Mouse (Mus musculus) neural tube, embryonic 12.5 days (tissue): ENCODE data around the gene Olfr49. TPM values are rescaled to one million over a fixed set of nuclear protein-coding genes. Genes with fewer than 3 reads are reported as not detected.

Experiments used
- ATAC-seq: fragments of 200-750 bp; cut with Nextera tagmentation; 2 replicates; pipeline ENCODE4 v1.8.0; 2017; ENCODE audit warnings: low read depth, mild to moderate bottlenecking, moderate TSS enrichment, moderate library complexity; ENCODE audit not compliant: low FRiP score
- H3K27ac ChIP-seq: fragments of 300-500 bp; sonication (generic); 2 replicates; pipeline ENCODE4 v1.5.1; 2016
- H3K27me3 ChIP-seq: fragments of 300-500 bp; sonication (generic); replicated peaks from 2 replicates; pipeline ENCODE4 v1.6.1; 2016; ENCODE audit warnings: mild to moderate bottlenecking
- H3K36me3 ChIP-seq: fragments of 300-500 bp; sonication (generic); 2 replicates; pipeline ENCODE4 v1.6.1; 2016; ENCODE audit warnings: mild to moderate bottlenecking
- H3K4me1 ChIP-seq: fragments of 300-500 bp; sonication (generic); 2 replicates; pipeline ENCODE4 v1.6.1; 2016
- H3K4me2 ChIP-seq: fragments of 300-500 bp; sonication (generic); replicated peaks from 2 replicates; pipeline ENCODE4 v1.6.1; 2016; ENCODE audit warnings: mild to moderate bottlenecking
- H3K4me3 ChIP-seq: fragments of 300-500 bp; sonication (generic); 2 replicates; pipeline ENCODE4 v1.5.1; 2016
- H3K9ac ChIP-seq: fragments of 300-500 bp; sonication (generic); 2 replicates; pipeline ENCODE4 v1.6.1; 2016; ENCODE audit warnings: mild to moderate bottlenecking
- H3K9me3 ChIP-seq: fragments of 300-500 bp; sonication (generic); 2 replicates; pipeline ENCODE4 v1.6.1; 2016; ENCODE audit warnings: mild to moderate bottlenecking
- WGBS: fragments of 180-500 bp; shearing (Covaris S2); methylation state at CpG from one replicate; pipeline ENCODE4 v1.1.7; 2016; 5-methylcytosine and 5-hydroxymethylcytosine counted together
- polyA plus RNA-seq: library from polyadenylated mRNA; unstranded; fragments of >200 nt; fragmentation: Nextera tagmentation; extraction: Ambion mirVana; gene quantifications from 2 replicates; pipeline ENCODE4 v1.2.1, GENCODE M21; 2016

Olfr49 gene
- polyA plus RNA-seq, 1 experiment from 2014 or later, result not detected

DNA sequence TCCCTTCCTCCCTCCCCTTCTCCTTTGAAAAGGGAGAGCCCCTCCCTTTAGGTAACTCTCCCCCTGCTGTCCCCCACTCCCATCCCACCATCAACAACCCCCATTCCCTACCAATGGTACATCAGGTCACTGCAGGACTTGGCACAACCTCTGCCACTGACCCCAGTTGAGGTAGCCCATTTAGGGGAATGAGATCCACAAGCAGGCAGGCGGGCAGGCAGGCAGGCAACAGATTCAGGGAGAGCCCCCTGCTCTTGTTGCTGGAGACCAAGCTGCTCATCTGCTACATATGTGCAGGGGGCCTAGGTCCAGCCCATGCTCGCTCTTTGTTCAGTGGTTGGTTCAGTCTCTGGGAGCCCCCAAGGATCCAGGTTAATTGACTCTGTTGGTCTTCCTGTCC, 8.3 kb downstream of the Olfr49 start:
- no peak for ATAC-seq
- Histone ChIP-seq H3K27me3 (no peaks in the 10 kb centered on the region), H3K36me3 (no peaks in the 10 kb centered on the region), H3K4me2 (no peak overlapping the region), H3K9ac (no peak overlapping the region), H3K4me3 (no peak overlapping the region), H3K27ac (no peak overlapping the region), H3K9me3 (no peaks in the 10 kb centered on the region), H3K4me1 (no peaks in the 10 kb centered on the region)
- 82% methylated on average over 2 of the region's 2 CpGs for WGBS

DNA sequence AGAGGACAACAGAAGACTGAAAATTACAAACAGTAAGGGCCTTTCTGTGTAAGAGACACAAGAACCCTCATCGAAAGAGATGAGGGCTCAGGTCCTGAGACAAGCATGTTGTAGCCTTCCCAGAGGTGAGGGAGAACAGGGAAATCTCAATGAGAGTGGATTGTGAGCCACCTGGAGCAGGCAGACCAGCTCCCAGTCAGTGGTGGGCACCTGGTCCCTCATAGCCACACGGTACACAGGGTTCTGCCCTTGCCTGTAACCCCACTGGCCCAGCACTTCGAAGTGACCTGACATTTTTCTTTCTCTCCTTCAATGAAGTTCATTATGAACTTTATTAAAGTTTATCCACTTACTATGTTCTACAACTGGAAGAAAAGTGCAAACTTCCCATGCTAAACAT, 12.0 kb downstream of the Olfr49 start:
- no peak for ATAC-seq
- Histone ChIP-seq H3K27ac (no peak overlapping the region), H3K4me2 (no peak overlapping the region), H3K36me3 (peaks cover 5% of the 10 kb centered on the region; the same call in 1 of the 2 replicates), H3K9ac (no peak overlapping the region), H3K27me3 (no peaks in the 10 kb centered on the region), H3K4me1 (no peaks in the 10 kb centered on the region), H3K4me3 (no peak overlapping the region), H3K9me3 (no peaks in the 10 kb centered on the region)
- WGBS, result 89% methylated on average over 3 of the region's 3 CpGs

DNA sequence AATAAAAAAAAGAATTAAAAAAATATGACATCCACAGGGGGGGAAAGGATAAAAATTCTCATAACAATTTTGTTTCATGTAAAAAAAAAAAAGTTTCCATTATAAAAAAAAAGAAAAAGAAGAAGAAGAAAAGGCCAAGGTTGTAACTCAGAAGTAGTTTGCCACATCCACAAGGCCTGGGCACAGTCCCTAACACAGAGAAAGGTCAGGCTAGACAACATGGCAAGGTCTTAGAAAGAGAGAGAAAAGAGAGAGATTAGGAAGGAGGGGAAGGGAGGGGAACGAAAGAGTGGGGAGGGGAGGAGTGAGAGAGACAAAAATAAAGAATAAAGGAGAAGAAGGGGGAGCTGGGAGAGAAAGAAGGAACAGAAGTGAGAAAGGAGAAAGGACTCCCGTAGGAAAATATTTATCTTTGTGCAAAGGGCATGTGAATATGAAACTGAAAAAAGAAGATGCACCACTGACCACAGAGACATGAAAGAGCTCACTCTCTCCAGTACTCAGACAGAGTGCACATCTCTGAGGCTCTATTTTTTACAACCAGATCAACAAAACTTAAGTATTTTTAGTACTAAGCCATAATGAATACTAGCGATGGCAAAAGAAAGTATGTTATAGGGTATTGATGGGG, 12.6 kb downstream of the Olfr49 start:
- H3K4me3 ChIP-seq, result no peak overlapping the region

DNA sequence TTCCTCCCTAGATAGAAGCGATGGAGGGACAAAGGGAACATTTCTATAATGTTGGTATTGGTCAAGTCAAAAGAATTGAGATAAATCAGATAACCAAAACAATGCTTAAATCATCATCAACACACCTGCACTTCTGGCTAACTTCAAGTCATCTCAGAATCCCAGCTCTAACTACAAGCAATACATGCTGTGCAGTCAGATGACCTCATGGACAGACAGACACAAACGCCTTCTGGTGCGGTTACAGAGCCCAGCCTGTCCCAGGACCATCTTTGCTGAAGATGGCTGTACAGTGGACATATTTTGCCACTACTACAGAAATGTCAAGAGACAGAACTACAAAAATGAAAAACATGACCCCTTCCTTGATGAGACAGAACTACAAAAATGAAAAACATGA, 14.3 kb downstream of the Olfr49 start:
- H3K9ac ChIP-seq, result no peak overlapping the region
- no peak for ATAC-seq
- H3K4me2 ChIP-seq, result no peak overlapping the region
- H3K4me3 ChIP-seq, result no peak overlapping the region
- H3K4me1 ChIP-seq, result no peaks in the 10 kb centered on the region
- H3K27me3 ChIP-seq, result no peaks in the 10 kb centered on the region
- 90% methylated on average over 3 of the region's 3 CpGs for WGBS
- no peak overlapping the region for H3K27ac ChIP-seq
- no peaks in the 10 kb centered on the region for H3K9me3 ChIP-seq
- peaks cover 10% of the 10 kb centered on the region; the same call in 1 of the 2 replicates for H3K36me3 ChIP-seq

More for the DNA sequence above, 12.6 kb downstream of the Olfr49 start:
- ATAC-seq, result no peak
- Histone ChIP-seq H3K9me3 (no peaks in the 10 kb centered on the region), H3K27me3 (no peaks in the 10 kb centered on the region), H3K4me1 (no peaks in the 10 kb centered on the region), H3K27ac (no peak overlapping the region), H3K9ac (no peak overlapping the region), H3K36me3 (peaks cover 10% of the 10 kb centered on the region; the same call in 1 of the 2 replicates), H3K4me2 (no peak overlapping the region)
- 88% methylated on average over 3 of the region's 3 CpGs for WGBS

DNA sequence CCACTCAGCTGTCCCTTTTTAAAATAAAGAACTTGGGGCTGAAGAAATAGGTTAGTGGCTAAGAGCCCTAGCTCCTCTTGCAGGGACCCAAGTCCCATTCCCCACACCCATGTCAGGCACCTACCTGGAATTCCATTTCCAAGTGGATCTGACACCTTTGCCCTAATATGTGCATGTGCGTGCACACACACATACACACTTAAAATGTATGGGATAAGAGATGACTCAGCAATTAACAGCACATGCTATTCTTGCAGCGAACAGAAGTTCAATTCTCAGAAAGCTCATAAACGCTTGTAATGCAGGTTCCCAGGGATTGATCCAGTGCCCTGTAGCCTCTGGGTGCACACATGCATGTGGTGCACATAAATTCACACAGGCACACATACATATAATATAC, 15.2 kb downstream of the Olfr49 start:
- H3K9ac ChIP-seq, result no peak overlapping the region
- no peak for ATAC-seq
- no peak overlapping the region for H3K27ac ChIP-seq
- peaks cover 13% of the 10 kb centered on the region; the same call in 1 of the 2 replicates for H3K36me3 ChIP-seq
- 89% methylated on average over 3 of the region's 3 CpGs for WGBS
- H3K27me3 ChIP-seq, result no peaks in the 10 kb centered on the region
- no peaks in the 10 kb centered on the region for H3K4me1 ChIP-seq
- H3K9me3 ChIP-seq, result no peaks in the 10 kb centered on the region
- no peak overlapping the region for H3K4me2 ChIP-seq
- no peak overlapping the region for H3K4me3 ChIP-seq

DNA sequence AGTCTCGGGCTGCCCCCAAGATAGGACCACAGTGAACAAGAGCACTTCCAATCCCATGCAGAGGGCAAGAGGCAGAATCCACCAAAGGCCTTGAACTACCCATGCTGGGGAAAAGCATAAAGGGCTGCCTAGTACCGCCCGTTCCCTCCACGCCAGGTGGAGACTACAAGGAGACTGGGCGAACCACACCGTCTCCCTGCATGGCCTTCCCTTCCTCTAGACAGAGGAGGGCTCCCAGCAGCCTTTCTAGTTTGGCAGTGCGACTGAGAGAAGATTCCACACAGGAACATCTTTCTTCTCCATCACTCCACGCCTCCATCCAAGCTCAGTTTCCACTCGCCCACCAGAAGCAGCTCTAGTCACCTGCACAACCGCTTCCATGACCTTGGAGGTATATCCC, 16.8 kb downstream of the Olfr49 start:
- Histone ChIP-seq H3K4me2 (no peak overlapping the region), H3K36me3 (peaks cover 19% of the 10 kb centered on the region), H3K27ac (no peak overlapping the region), H3K4me1 (no peaks in the 10 kb centered on the region), H3K27me3 (no peaks in the 10 kb centered on the region), H3K9ac (no peak overlapping the region), H3K4me3 (no peak overlapping the region), H3K9me3 (no peaks in the 10 kb centered on the region)
- 89% methylated on average over 10 of the region's 10 CpGs for WGBS
- no peak for ATAC-seq

DNA sequence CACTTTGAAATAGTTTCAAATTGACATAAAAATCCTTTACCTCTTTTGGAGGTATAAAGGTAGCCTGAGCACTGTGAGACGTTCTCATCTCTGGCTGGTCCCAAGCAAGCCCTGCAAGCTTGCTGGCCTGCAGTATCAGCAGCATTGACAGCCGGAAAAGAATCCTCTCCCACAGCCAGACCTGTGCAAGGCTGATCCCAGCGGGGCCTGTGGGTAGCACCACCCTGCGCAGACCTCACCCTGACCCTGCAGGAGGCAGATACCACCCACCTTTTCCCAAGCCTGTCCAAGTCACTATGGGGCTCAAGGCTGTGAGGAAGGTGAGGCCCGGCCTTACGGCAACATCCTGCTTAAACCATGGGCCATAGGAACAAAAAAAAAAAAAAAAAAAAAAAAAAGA, 18.8 kb downstream of the Olfr49 start:
- Histone ChIP-seq H3K9ac (no peak overlapping the region), H3K4me2 (no peak overlapping the region), H3K27me3 (no peaks in the 10 kb centered on the region), H3K27ac (no peak overlapping the region), H3K4me1 (no peaks in the 10 kb centered on the region), H3K9me3 (no peaks in the 10 kb centered on the region), H3K4me3 (no peak overlapping the region), H3K36me3 (peaks cover 24% of the 10 kb centered on the region)
- ATAC-seq, result no peak
- 81% methylated on average over 6 of the region's 6 CpGs for WGBS

DNA sequence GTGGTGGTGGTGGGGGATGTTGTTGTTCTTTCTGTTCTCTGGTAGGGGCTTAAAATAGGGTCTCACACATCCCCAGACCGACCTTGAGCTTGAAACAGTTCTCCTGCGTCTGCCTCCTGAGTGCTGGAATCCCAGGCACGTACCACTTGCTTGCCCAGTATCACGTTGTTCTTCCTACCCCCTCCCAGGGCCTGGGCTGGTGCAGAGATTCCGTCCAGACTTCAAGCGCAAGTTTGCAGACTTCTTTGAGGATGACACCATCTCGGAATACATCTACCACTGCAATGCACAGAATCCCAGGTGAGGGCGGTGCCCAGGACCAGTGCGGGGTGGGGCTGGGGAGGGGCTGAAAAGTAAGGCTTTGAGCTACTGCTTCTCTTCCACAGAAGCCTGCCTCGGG, 19.6 kb downstream of the Olfr49 start:
- Histone ChIP-seq H3K9me3 (no peaks in the 10 kb centered on the region), H3K9ac (no peak overlapping the region), H3K36me3 (peaks cover 24% of the 10 kb centered on the region), H3K27ac (no peak overlapping the region), H3K27me3 (no peaks in the 10 kb centered on the region), H3K4me2 (no peak overlapping the region), H3K4me3 (no peak overlapping the region), H3K4me1 (peaks cover 4% of the 10 kb centered on the region)
- no peak for ATAC-seq
- WGBS, result 59% methylated on average over 10 of the region's 10 CpGs

DNA sequence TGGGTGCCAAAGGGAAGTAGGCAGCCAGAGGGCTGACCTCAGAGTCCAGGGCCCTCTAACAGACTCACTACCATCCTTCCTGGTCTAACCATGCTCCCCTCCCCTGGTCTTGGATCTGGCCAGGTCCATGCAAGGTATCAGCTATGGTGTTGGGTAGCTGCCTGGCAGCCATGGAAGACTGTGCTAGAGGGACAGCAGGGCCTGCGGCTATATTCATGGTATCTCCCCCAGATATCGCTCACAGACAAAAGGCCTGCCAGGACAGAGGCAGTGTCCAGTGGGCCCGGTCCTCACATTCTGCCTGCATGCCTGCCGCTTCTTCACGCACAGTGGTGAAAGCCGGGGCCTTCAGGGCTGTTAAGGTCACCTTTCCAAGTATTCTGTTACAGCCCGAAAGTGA, 20.5 kb downstream of the Olfr49 start:
- H3K27me3 ChIP-seq, result no peaks in the 10 kb centered on the region
- no peak overlapping the region for H3K9ac ChIP-seq
- H3K36me3 ChIP-seq, result peaks cover 24% of the 10 kb centered on the region
- H3K4me2 ChIP-seq, result no peak overlapping the region
- WGBS, result 94% methylated on average over 7 of the region's 7 CpGs
- H3K9me3 ChIP-seq, result no peaks in the 10 kb centered on the region
- ATAC-seq, result no peak
- H3K4me3 ChIP-seq, result no peak overlapping the region
- H3K4me1 ChIP-seq, result peaks cover 9% of the 10 kb centered on the region
- H3K27ac ChIP-seq, result no peak overlapping the region

DNA sequence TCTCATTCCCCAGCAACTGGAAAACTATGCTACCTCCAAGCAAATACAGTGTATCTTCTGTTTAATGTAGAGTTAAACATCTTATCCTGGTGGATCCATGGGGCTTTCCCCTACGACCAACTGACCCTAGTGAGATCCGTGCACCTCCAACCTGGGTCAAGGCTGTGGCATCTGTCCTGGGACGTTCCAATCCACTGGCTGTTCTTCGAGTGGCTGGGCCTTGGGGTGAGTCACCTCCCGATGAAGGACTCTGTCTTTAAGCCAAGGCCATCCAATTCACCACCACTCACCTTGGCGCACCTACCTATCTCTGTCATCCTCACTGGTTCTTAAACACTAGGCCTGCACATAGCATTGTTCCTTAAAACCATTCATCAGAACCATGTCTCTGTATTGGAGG, 21.6 kb downstream of the Olfr49 start:
- H3K9me3 ChIP-seq, result no peaks in the 10 kb centered on the region
- H3K27ac ChIP-seq, result no peak overlapping the region
- ATAC-seq, result no peak
- no peak overlapping the region for H3K4me3 ChIP-seq
- no peak overlapping the region for H3K9ac ChIP-seq
- 0 out of 2 replicates have a peak, but pooled peaks cover 2% of the 10 kb centered on the region for H3K27me3 ChIP-seq
- peaks cover 23% of the 10 kb centered on the region for H3K36me3 ChIP-seq
- H3K4me1 ChIP-seq, result peaks cover 9% of the 10 kb centered on the region
- 94% methylated on average over 6 of the region's 6 CpGs for WGBS
- H3K4me2 ChIP-seq, result no peak overlapping the region

DNA sequence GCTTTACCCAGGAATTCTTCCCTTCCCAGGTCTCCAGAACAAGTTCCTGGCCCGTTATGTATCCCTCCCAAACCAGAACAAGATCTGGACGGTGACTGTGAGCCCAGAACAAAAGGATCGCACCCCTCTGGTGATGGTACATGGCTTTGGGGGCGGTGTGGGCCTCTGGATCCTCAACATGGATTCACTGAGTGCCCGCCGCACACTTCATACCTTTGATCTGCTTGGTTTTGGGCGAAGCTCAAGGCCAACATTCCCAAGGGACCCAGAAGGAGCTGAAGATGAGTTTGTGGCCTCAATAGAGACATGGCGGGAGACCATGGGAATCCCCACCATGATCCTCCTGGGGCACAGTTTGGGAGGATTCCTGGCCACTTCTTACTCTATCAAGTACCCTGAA, 22.1 kb downstream of the Olfr49 start:
- Histone ChIP-seq H3K36me3 (peaks cover 19% of the 10 kb centered on the region), H3K9ac (no peak overlapping the region), H3K4me3 (no peak overlapping the region), H3K27me3 (0 out of 2 replicates have a peak, but pooled peaks cover 3% of the 10 kb centered on the region), H3K4me2 (no peak overlapping the region), H3K27ac (no peak overlapping the region), H3K4me1 (peaks cover 9% of the 10 kb centered on the region), H3K9me3 (no peaks in the 10 kb centered on the region)
- WGBS, result 87% methylated on average over 8 of the region's 8 CpGs
- ATAC-seq, result no peak

DNA sequence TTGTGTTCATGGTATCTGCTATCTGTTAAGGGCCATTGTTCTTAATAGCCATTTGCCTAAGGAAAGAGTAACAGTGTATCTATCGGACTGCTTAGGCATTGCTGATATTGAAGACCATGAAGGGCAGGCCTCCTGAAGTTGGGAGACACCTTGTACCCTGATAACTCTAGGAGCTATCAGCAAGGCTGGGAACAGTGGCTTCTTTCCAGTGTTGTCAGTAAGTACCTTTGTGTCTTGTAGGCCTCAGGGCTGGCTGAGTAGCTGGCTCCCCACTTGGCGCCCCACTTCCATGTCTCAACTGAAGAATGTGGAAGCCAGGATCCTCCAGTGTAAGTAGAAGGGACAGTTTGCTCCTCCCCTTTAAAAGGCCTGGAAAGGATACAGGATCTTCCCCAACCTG, 23.4 kb downstream of the Olfr49 start:
- Histone ChIP-seq H3K9ac (no peak overlapping the region), H3K9me3 (no peaks in the 10 kb centered on the region), H3K4me3 (no peak overlapping the region), H3K4me2 (no peak overlapping the region), H3K36me3 (peaks cover 15% of the 10 kb centered on the region), H3K27me3 (0 out of 2 replicates have a peak, but pooled peaks cover 3% of the 10 kb centered on the region), H3K27ac (no peak overlapping the region), H3K4me1 (peaks cover 9% of the 10 kb centered on the region)
- WGBS, result 83% methylated on average over 2 of the region's 2 CpGs
- no peak for ATAC-seq

DNA sequence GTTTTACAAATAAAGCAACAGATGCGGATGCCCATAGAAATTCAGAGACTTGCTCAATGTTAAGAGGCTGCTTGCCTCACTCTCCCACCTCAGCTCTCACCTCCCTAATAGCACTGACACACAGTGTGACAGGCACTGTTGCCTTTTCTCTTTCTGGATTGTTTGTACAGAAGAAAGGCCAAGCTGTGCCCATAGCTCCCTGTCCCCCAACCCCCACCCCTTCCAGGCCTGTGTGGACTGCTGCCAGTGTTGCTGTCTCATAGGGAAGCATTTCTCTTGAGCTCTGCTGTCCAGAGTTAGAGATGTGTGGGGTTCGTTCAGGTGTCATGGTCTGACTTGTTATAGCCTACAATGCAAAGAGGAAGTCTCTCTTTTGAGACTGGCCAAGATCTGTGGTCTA, 24.5 kb downstream of the Olfr49 start:
- 67% methylated on average over 2 of the region's 2 CpGs for WGBS
- Histone ChIP-seq H3K27me3 (0 out of 2 replicates have a peak, but pooled peaks cover 3% of the 10 kb centered on the region), H3K4me1 (peaks cover 9% of the 10 kb centered on the region), H3K4me3 (no peak overlapping the region), H3K36me3 (peaks cover 13% of the 10 kb centered on the region), H3K27ac (no peak overlapping the region), H3K4me2 (peak overlapping the region; percentile 78), H3K9me3 (no peaks in the 10 kb centered on the region), H3K9ac (no peak overlapping the region)
- no peak for ATAC-seq
